Mouse (Mus musculus): ENCODE results near the gene Vwa5b2.

Vwa5b2 gene

DNA sequence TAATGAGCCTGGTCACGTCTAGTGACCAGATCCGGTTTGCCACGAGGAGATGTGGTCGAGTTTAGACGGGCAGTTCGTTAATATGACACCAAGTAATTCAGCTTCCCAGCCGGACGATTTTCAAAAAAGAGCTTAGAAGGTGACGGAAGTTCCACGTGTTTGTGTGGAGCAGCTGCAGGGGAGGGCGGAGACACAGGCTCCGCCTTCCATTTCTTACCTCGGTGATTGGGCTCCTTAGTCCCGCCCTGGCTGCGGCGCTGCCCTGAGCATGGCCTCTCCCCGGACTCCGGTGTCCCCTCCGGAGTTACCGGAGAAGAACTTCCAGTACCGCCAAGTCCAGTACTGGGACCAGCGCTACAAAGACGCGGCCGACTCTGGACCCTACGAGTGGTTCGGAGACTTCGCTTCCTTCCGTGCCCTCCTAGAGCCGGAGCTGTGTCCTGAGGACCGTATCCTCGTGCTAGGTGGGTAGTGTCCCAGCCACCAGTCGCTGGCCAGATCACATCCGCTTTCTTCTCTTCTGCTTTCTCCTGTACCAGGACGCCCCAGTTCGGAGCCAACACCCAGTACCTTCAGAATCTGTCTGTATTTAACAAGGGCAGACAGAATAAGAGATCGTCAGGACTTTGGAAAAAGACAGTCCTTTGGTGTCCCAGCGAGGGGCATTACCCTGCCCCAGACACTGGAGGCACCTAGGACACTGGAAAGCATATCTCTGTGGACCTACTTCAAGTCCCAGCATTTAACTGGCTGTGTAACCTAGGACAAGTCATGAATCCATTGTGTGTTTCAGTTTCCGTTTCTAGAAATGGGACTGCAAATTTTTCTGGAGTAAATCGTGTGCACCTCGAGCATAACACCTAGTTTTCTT lies 22.3 kb downstream of the Vwa5b2 start, which contains the start of the genes Eef1akmt4, Gm49333 and Alg3:
Gene Eef1akmt4 (plus strand): TSS at position 237 of the 871 bp plus-strand sequence.
Gene Gm49333 (plus strand): TSS at position 254 of the 871 bp plus-strand sequence.
Gene Alg3 (minus strand): TSS at position 379 of the 871 bp plus-strand sequence.
- peak; percentile 90 for DNase-seq

GRCm38 (mm10) chr16:20619541-20620398 lies 30.5 kb downstream of the Vwa5b2 start:
- peak; percentile 48 for DNase-seq

DNA sequence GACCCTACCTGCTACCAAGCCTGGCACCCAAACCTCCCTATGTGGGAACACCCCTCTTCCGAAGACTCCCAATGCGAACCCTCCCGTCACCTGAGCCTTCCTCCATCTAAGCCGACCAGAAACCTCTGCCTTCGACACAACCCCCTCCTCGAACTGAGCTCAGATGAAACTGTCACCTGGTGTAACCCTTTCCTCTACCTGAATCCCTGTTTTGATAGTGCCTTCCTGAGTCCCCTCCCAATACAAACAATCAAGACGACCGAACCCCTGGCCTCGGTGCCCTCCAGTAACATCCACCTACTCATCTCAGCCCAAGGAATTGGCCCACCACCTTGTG lies 31.1 kb downstream of the Vwa5b2 start:
- no peak for DNase-seq

DNA sequence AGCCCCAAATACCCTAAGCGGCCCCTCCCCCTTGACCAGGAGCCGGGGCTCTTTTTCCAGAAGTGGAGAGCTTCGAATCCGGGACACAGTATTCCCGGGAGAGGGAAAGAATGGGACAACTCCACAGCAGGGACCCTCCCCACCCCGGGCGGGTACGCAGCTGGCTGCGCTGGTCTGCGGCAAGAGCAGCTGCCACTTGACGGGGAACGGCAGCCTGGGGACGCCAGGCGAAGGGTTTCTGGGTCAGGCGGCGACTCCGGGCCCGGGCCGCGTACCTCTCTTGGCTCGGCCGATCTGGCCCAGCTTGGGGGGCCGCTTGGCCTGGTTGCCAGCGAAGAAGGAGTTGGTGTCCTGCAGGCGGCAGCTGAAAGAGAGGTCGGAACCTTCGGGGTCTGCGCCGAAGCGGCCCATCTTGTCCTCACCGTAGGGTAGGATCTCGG lies 31.5 kb downstream of the Vwa5b2 start:
- no peak for DNase-seq

GRCm38 (mm10) chr16:20621191-20621990 lies 32.1 kb downstream of the Vwa5b2 start, which contains the start of gene Camk2n2:
Gene Camk2n2 (minus strand): TSS chr16:20621287.
- peak; percentile 79 for DNase-seq

DNA sequence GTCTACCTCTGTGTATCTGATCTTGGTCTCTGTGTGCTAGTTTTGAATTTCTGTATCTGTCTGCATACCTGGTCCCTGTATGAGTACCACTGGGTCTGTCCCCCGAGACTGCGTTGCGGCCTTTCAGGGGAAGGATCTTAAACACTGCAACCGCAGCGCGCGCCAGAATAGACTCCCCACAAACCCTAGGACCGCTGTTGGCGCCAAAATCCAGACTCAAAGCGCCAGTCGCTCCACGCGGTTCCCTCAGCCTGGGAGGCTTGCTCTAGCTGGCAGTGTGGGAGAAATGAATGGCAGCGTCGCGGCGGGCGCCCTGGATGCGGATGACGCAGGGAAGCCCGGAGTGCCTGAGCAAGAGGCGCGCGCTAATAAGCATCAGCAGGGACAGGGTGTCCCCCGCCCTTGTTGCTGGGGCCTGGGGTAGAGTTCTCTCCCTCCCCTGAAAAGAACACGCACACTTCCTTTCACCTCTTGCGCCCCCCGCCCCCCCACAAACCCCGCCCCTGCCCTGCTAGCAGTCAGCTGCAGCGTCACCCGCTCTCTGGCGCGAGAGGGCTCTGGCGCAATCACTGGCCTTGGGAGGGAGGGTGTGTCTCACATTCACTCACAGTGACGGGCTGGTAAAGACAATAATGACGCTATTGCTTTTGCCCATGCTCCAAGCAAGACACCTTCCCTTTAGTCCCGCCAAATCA lies 32.9 kb downstream of the Vwa5b2 start:
- DNase-seq: peak; percentile 42

- DNase-seq: no peak
Measured at GRCm38 (mm10) chr16:20623211-20623610, 33.9 kb downstream of the Vwa5b2 start.

- DNase-seq: no peak
Measured at GRCm38 (mm10) chr16:20628871-20629391, 39.7 kb downstream of the Vwa5b2 start.

- no peak for DNase-seq
Measured at GRCm38 (mm10) chr16:20629731-20630634, 40.7 kb downstream of the Vwa5b2 start, which contains the start of gene Ece2. Gene Ece2 (plus strand): TSS chr16:20629828.

DNA sequence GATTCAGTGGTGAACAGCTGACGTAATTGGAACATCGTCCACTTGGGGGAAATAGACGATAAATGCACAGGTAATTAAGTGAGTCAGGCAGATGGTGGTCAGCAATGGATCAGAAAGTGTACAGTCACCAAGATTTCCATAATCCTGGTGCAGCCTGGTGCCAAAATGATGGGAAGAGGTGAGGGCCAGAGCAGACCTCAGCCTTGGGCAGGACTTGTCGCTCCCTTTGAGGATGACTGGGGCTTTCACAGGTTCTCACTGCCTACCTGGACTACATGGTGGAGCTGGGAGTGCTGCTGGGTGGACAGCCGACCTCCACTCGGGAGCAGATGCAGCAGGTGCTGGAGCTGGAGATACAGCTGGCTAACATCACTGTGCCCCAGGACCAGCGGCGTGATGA lies 48.1 kb downstream of the Vwa5b2 start:
- no peak for DNase-seq

DNA sequence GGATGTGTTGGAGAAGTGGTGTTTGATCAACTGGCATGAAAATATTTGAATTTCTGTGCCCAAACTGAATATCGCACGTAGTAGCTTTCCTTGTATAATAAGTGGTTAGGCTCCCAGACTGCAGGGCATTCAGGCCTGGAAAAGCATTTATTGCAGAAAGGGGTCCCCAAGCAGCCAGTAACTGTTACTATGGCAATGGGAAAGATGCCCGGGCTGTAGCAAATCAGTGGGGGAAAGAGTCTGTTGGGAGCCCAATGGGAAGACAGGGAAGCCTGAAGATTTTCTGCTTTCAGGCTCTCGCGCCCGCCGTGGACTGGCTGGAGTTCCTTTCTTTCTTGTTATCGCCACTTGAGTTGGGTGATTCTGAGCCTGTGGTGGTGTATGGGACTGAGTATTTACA lies 49.1 kb downstream of the Vwa5b2 start:
- DNase-seq: no peak

GRCm38 (mm10) chr16:20642161-20642560 lies 52.9 kb downstream of the Vwa5b2 start:
- DNase-seq: peak; percentile 78

DNA sequence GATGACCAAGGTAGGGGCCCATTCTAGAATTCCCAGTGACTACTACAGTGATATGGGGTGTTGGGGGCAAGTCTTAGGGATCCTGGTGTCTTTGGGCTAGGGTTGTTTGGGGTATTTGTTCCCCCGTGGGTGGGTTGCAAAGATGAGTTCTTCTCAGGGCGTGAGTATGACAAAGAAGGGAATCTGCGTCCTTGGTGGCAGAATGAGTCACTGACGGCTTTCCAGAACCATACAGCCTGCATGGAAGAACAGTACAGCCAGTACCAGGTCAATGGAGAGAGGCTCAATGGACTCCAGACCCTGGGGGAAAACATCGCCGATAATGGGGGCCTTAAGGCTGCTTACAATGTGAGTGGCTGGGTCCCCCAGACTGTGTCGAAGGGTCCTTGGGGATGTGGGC lies 54.6 kb downstream of the Vwa5b2 start:
- DNase-seq: no peak

DNA sequence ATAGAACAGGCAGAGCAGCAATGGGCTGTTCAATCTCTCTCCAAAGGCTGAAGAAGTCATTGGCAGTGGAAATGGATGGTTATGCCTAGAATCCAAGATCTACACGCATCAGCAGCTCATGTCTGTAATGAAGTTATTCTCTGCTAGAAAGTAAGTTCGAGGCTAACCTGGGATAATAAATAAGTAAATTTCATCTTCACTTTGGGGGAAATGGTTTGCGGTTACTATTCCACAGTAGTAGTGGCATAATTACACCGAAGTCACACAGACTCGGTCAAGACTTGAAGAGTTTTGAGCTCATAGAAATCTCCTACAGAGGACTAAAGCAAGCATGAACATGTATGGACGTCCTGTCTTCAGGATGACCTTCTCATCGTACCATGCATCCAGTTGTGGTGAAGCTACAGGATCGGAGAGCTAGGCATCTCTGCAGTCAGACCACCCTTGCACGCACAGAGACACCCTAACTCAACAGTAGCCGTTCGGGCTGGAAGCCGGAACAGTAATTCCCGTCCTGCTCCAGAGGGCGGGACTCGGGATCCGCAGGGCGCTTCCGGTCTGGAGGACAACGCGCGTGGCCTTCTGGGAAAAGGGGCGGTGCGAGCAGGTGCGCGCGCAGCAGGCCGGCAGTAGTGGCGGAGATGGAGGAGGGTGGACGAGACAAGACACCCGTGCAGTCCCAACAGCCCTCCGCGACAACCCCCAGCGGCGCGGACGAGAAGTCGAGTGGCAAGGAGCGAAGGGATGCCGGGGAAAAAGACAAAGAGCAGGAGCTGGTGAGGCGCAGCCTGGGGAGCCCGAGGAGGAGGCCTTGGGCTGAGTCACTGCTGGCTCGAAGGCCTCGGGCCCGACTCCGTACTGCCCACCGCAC lies 62.0 kb downstream of the Vwa5b2 start, which contains the start of gene Psmd2:
Gene Psmd2 (plus strand): TSS at position 577 of the 871 bp plus-strand sequence.
- peak; percentile 98 for DNase-seq

DNA sequence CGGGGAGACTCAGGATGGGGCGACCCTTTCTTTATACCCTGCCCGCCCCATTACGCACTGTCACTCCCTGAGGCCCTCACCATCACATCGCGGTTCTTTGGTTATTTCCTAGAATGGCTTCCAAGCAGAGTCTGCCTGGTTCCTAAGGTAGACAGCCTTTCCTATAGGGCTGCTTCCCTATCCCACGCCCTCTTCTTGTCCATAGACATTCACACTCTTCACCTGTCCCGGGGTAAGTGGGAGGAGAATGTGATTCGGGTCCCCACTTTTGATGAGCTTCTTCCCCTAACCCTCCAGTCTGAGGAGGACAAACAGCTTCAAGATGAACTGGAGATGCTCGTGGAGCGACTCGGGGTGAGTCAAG lies 62.7 kb downstream of the Vwa5b2 start:
- no peak for DNase-seq

- DNase-seq: no peak
Measured at GRCm38 (mm10) chr16:20653315-20653714, 64.0 kb downstream of the Vwa5b2 start.
